Mouse (Mus musculus) cortical plate, adult 2 months (tissue): ENCODE measurements around the gene Fkbp4.

Experiments
- CTCF ChIP-seq: fragments of 200-500 bp; IDR thresholded peaks from 2 replicates; pipeline ENCODE4 v1.5.1; 2011; ENCODE audit warnings: mild to moderate bottlenecking, control low read depth, low read length; ENCODE audit not compliant: insufficient read depth; ENCODE audit errors: extremely low read depth
- POLR2A ChIP-seq: fragments of 200-500 bp; IDR thresholded peaks from 2 replicates; pipeline ENCODE4 v1.6.1; 2011; ENCODE audit warnings: mild to moderate bottlenecking, low read length, control low read depth; ENCODE audit not compliant: insufficient read depth; ENCODE audit errors: extremely low read depth

GRCm38 (mm10) chr6:128436356-128437005, 2.0 kb downstream of the Fkbp4 start:
- TF ChIP-seq POLR2A (no peak), CTCF (no peak)
